Mouse (Mus musculus): ENCODE results near the gene Cdca3. TPM values are rescaled to one million over a fixed set of nuclear protein-coding genes. Genes with fewer than 3 reads are reported as not detected.

The Cdca3 gene
- polyA plus RNA-seq, 1 experiment from 2014 or later = 66.3 TPM

DNA sequence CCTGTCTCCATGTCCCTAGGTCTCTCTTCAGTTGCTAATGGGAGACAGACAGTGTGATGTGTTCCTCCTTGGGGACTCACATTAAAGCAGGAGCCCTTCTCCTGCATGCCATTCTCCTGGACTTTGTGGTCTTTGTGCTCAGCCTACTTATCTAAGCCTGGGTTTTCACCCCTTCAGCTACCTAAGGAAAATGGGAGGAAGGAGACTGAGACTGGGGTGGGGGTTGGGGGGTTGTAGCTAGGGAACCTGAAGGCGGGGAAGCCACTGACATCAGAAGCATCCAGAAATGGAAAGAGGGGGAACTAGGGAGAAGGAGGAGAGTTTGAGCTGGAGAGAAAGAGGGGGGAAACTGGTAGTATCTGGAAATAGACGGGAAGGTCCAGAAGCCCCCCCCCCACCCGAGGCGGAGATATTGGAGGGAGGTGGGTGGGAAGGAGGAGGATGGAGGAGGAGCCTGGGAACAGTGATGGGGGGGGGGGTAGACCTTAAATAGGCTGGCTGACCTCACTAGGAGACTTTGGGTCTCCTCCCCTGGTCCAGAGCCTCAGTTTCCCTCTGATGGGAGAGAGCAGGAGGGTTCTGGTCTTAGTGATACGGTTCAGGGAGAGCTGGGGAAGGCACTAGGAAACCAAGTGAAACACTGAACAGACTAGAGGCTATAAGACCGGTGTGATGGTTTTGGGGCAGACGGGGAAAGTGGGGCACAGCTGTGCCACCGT, 33.2 kb downstream of the Cdca3 start:
- in situ Hi-C loops (cut with MboI; ENCODE audit: low pct_unique_long_range_greater_than_20kb) = no loop called here

DNA sequence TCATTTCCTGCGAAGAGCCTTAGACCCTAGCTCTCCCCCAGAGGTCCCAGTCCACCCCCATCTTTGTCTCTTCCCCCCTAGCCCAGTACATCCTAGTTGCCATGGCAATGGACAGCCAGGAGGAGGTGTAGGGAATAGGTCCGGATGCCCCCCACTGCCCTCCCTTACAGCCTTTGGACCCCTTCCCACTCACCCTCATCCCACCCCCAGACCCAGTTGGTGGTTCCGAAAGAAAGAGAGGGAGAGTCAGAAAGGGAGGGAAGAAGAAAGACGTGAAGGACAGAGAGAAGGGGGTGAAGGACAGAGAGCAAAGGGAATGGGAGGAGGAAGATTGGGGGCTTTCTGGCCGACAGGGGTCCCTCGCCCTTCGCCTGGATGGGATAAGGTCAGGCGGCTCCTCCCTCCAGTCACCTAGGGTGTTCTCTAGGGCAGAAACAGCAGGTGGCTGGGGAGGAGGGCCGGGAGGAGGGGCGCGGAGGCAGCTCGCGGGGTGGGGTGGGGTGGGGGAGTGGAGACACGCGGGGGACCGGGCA, 33.8 kb downstream of the Cdca3 start:
- in situ Hi-C loops (cut with MboI; ENCODE audit: low pct_unique_long_range_greater_than_20kb) = no loop called here
- no peak for DNase-seq (ENCODE audit: low read depth, low spot score)
- CTCF ChIA-PET = interaction anchor here (1.6 to 3.3 kb wide), 2 partner anchors 16 to 41 kb away, joined by 7 to 10 read pairs; no protein-coding TSS in a partner anchor

More for the DNA sequence above, 33.2 kb downstream of the Cdca3 start:
- ATAC-seq = no peak
- H3K27me3 ChIP-seq = peaks cover 17% of the 10 kb centered on the region
- POLR2A ChIA-PET = interaction anchor here (0.8 to 2.0 kb wide), 4 partner anchors 38 to 66 kb away, joined by 3 to 6 read pairs (median 3); no protein-coding TSS in a partner anchor
- no peak for DNase-seq (ENCODE audit: low read depth, low spot score)
- CTCF ChIA-PET = interaction anchor here (0.6 to 3.3 kb wide), 3 partner anchors 16 to 41 kb away, joined by 3 to 10 read pairs (median 7); no protein-coding TSS in a partner anchor
- no peak for TF ChIP-seq CTCF (IDR thresholded peaks at IDR 0.05)

DNA sequence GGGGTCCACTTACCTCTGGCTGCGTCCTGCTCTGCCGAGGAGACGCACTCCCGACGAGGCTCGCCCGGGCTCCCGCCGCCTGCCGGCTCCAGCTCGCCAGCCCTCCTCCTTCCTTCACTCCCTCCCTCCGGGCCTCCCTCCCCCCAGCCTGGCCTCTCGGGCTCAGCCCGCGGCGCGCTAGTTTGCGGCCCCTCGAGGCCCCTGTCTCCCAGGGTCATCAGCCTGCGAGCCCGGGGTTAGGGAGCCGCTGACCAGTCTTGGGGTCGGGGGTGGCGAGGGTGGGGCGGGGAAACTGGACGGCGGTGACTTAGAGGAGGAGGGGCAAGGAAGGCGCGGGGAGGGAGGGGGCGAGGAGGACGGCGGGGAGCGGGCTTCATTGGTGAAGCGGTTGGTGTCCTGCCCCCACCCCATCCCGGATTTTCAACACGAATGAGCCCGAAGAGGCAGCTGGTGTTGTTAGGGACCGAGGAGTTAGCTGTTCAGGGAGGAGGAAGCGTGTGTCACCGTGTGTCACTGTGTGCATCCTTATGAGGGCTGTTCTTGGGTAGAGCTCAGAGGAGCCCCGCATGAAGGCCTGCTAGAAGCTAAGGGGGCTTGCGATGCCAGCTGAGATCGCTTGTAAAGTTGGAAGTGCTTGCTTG, 34.4 kb downstream of the Cdca3 start, which contains the start of gene Gpr162:
Gene Gpr162, minus strand, starts transcription at position 326 of the 641 bp plus-strand sequence.
- ChIA-PET CTCF (interaction anchor here (0.7 kb wide), 1 partner anchor 67 kb away, joined by 3 read pairs; the partner anchor contains the start of gene Mlf2), POLR2A (interaction anchor here (0.5 to 0.8 kb wide), 3 partner anchors 29 to 146 kb away, joined by 3 to 4 read pairs (median 4); partner anchors contain the start of gene Mlf2)
- peaks cover 22% of the 10 kb centered on the region for H3K27me3 ChIP-seq
- no peak for TF ChIP-seq CTCF (IDR thresholded peaks at IDR 0.05)
- no peak for ATAC-seq
- in situ Hi-C loops (cut with MboI; ENCODE audit: low pct_unique_long_range_greater_than_20kb) = no loop called here
- DNase-seq (ENCODE audit: low read depth, low spot score) = no peak

More for the DNA sequence above, 33.8 kb downstream of the Cdca3 start:
- peaks cover 22% of the 10 kb centered on the region for H3K27me3 ChIP-seq
- ATAC-seq = no peak
- no peak for TF ChIP-seq CTCF (IDR thresholded peaks at IDR 0.05)
- POLR2A ChIA-PET = interaction anchor here (0.5 to 2.0 kb wide), 4 partner anchors 29 to 146 kb away, joined by 3 to 6 read pairs (median 4); no protein-coding TSS in a partner anchor

DNA sequence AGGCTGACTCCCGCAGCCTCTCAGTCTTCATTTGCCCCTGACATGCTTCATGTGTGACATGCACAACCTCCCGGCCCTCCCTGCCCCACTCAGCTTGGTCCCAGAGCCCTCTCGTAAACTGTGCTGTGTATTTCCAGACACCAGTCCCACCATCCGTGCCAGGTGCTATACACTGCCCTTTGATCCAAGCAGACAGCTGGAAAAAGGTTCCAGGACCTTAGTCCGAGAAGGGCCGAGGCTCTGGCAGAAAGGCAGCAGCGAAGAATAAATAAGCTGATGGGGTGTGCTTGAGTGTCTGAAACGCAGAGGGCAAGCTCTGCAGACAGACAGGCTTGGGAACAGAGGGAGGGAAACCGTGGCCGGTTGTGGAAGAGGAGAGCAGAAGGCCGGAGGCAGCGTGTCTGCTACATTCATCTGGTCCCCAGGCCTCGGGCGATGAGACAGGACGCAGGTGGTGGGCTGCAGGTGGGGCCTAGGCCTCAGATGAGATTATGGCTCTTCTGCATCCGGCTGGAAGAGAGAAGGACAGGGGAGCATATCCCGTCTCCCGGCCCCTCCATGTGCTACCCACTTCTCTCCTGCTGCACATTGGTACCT, 36.5 kb downstream of the Cdca3 start:
- no peak for TF ChIP-seq CTCF (IDR thresholded peaks at IDR 0.05)
- ChIA-PET POLR2A (no interaction called here), CTCF (interaction anchor here (1.4 kb wide), 1 partner anchor 32 kb away, joined by 3 read pairs; no protein-coding TSS in a partner anchor)
- ATAC-seq (no peak), DNase-seq (ENCODE audit: low read depth, low spot score) (no peak)
- in situ Hi-C loops (cut with MboI; ENCODE audit: low pct_unique_long_range_greater_than_20kb) = loop anchor here (5.0 kb wide), 1 partner anchor 36 kb away; no protein-coding TSS in a partner anchor
- H3K27me3 ChIP-seq = peaks cover 26% of the 10 kb centered on the region

DNA sequence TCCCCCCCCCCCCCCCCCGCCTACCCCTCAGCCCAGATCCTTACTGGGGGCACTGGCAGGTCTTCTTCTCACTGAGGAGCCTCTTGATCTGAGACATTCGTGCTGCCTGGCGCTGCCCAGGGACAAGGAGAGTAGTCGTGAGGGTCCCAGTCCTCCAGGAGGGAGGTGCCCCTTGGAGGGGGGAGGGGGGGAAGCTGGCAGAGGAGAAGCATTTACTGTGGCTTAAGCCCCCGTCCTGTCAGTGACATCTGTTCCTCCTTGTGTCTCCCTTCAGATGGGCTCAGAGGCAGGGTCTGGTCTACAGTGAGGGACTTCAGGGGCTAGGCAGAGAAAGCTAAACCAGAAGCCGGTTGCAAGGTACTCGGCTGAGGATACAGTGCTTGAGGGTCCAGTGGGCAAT, 37.2 kb downstream of the Cdca3 start:
- ChIA-PET POLR2A (no interaction called here), CTCF (interaction anchor here (0.9 to 1.2 kb wide), 2 partner anchors 37 to 63 kb away, joined by 3 read pairs; no protein-coding TSS in a partner anchor)
- peaks cover 26% of the 10 kb centered on the region for H3K27me3 ChIP-seq
- no peak for TF ChIP-seq CTCF (IDR thresholded peaks at IDR 0.05)
- ATAC-seq = no peak
- in situ Hi-C loops (cut with MboI; ENCODE audit: low pct_unique_long_range_greater_than_20kb) = loop anchor here (5.0 kb wide), 1 partner anchor 36 kb away; no protein-coding TSS in a partner anchor
- no peak for DNase-seq (ENCODE audit: low read depth, low spot score)

DNA sequence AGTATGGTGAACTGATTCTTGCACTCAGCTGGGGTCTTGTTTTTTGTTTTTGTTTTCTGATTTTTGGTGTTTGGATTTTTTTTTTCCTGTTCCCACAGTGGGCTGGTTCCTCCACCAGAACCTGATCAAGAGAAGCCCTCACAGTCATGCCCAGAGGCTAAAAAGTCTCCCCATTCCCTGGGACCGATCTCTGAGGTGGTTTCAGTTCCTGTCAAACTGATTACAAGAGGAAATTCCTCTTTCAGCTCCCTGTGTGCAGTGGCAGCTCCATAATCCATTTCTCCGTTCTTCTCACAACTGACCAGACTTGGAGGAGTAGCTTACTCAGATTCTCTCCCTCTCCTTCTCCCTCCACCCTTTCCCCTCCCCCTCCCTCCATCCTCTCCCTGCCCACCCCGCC, 45.0 kb downstream of the Cdca3 start:
- ATAC-seq = no peak
- peaks cover 35% of the 10 kb centered on the region for H3K27me3 ChIP-seq
- in situ Hi-C loops (cut with MboI; ENCODE audit: low pct_unique_long_range_greater_than_20kb) = no loop called here
- no peak for TF ChIP-seq CTCF (IDR thresholded peaks at IDR 0.05)
- DNase-seq (ENCODE audit: low read depth, low spot score) = no peak
- ChIA-PET POLR2A (interaction anchor here (1.0 kb wide), 1 partner anchor 44 kb away, joined by 5 read pairs; no protein-coding TSS in a partner anchor), CTCF (interaction anchor here (0.9 to 1.4 kb wide), 2 partner anchors 29 to 30 kb away, joined by 3 to 6 read pairs; no protein-coding TSS in a partner anchor)

DNA sequence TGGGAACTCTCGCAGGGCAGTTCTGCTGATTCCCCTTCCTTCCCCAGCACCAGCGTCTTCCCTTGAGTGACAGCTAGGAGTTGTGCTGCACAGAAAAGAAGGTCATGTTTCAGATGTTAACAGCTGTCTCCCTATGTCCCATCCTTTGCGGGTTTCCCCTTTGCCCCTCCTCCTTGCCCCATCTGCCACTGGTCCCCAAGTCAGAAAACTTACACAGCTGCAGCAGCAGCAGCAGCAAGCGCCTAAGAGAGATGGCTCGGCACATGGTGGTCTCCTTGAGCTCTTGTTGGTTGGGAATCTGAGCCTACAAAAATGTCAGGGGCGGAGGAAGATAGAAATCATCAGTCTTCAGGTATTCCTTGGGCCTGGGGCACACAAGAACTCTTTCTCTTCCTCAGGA, 50.0 kb downstream of the Cdca3 start:
- H3K27me3 ChIP-seq = peaks cover 24% of the 10 kb centered on the region
- ChIA-PET CTCF (interaction anchor here (1.4 to 2.3 kb wide), 2 partner anchors 13 to 32 kb away, joined by 3 to 6 read pairs; no protein-coding TSS in a partner anchor), POLR2A (no interaction called here)
- in situ Hi-C loops (cut with MboI; ENCODE audit: low pct_unique_long_range_greater_than_20kb) = no loop called here
- ATAC-seq = no peak
- DNase-seq (ENCODE audit: low read depth, low spot score) = no peak
- TF ChIP-seq CTCF (IDR thresholded peaks at IDR 0.05) = no peak

DNA sequence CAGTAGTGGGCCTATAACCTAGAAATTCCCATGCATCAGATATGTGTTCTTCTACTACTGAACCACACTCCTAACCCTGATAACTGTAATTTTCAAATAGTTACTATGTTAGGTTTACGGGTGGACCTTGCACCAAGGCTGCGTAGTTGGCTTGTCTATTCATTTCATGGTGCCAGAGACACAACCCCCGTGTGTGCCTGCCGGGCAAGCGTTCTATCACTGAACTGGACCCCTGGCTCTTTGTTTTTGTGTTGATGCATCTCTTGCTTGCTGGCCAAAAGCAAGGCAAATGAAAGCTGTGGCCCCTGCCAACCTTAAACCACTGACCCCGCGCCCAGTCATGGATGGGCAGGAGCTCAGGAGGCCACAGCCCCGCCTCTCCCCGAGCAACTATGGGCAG, 52.5 kb downstream of the Cdca3 start:
- ChIA-PET CTCF (interaction anchor here (1.6 to 2.3 kb wide), 2 partner anchors 10 to 22 kb away, joined by 6 read pairs; no protein-coding TSS in a partner anchor), POLR2A (no interaction called here)
- DNase-seq (ENCODE audit: low read depth, low spot score) (no peak), ATAC-seq (no peak)
- H3K27me3 ChIP-seq = peaks cover 30% of the 10 kb centered on the region
- in situ Hi-C loops (cut with MboI; ENCODE audit: low pct_unique_long_range_greater_than_20kb) = loop anchor here (10.0 kb wide), 1 partner anchor 193 kb away; no protein-coding TSS in a partner anchor
- TF ChIP-seq CTCF (IDR thresholded peaks at IDR 0.05) = no peak

Other genes with a start within 250 kb of the Cdca3 start
- gene C1s2, start 193.5 kb upstream of the Cdca3 start, polyA plus RNA-seq (2021) = 6.1 TPM
- 107 TPM for gene Lpcat3, start 166.5 kb upstream of the Cdca3 start, polyA plus RNA-seq (2021)
- gene Emg1, start 117.4 kb upstream of the Cdca3 start, polyA plus RNA-seq (2021) = 100 TPM
- 275 TPM for gene Phb2, start 117.2 kb upstream of the Cdca3 start, polyA plus RNA-seq (2021)
- gene Ptpn6, start 90.8 kb upstream of the Cdca3 start, polyA plus RNA-seq (2021) = 1.5 TPM
- gene Grcc10, start 88.2 kb upstream of the Cdca3 start, polyA plus RNA-seq (2021) = 270 TPM
- gene Gm45234, start 73.5 kb upstream of the Cdca3 start, polyA plus RNA-seq (2021) = 0.82 TPM
- gene Atn1, start 73.0 kb upstream of the Cdca3 start, polyA plus RNA-seq (2021) = 100.0 TPM
- gene Eno2, start 59.9 kb upstream of the Cdca3 start, polyA plus RNA-seq (2021) = 25.8 TPM
- gene Lrrc23, start 49.8 kb upstream of the Cdca3 start, polyA plus RNA-seq (2021) = not detected
- 23.6 TPM for gene Spsb2, start 20.9 kb upstream of the Cdca3 start, polyA plus RNA-seq (2021)
- gene Tpi1, start 15.3 kb upstream of the Cdca3 start, polyA plus RNA-seq (2021) = 1,211 TPM
- gene Usp5, start 63 bp upstream of the Cdca3 start, polyA plus RNA-seq (2021) = 130 TPM
- gene Gnb3, start 10.7 kb downstream of the Cdca3 start, polyA plus RNA-seq (2021) = 0.09 TPM
- gene P3h3, start 28.2 kb downstream of the Cdca3 start, polyA plus RNA-seq (2021) = 15.1 TPM
- gene Gpr162, start 34.4 kb downstream of the Cdca3 start, polyA plus RNA-seq (2021) = 10.3 TPM
- not detected for gene Cd4, start 58.7 kb downstream of the Cdca3 start, polyA plus RNA-seq (2021)
- gene Lag3, start 82.2 kb downstream of the Cdca3 start, polyA plus RNA-seq (2021) = 0.49 TPM
- 850 TPM for gene Ptms, start 90.6 kb downstream of the Cdca3 start, polyA plus RNA-seq (2021)
- 442 TPM for gene Mlf2, start 101.8 kb downstream of the Cdca3 start, polyA plus RNA-seq (2021)
- gene Cops7a, start 136.0 kb downstream of the Cdca3 start, polyA plus RNA-seq (2021) = 153 TPM
- gene Pianp, start 167.1 kb downstream of the Cdca3 start, polyA plus RNA-seq (2021) = 12.9 TPM
- gene Zfp384, start 179.6 kb downstream of the Cdca3 start, polyA plus RNA-seq (2021) = 53.0 TPM
- 77.6 TPM for gene Ing4, start 210.2 kb downstream of the Cdca3 start, polyA plus RNA-seq (2021)
- 9.7 TPM for gene Acrbp, start 220.1 kb downstream of the Cdca3 start, polyA plus RNA-seq (2021)
- not detected for gene Lpar5, start 238.4 kb downstream of the Cdca3 start, polyA plus RNA-seq (2021)